Mouse (Mus musculus) lung, postnatal 0 days (tissue): ENCODE data around the gene Cdc42bpa.

Source experiments
- CTCF ChIP-seq: IDR thresholded peaks from 2 replicates; pipeline ENCODE4 v1.5.1; 2016; ENCODE audit warnings: antibody characterized with exemption, mild to moderate bottlenecking
- EP300 ChIP-seq: IDR thresholded peaks from 2 replicates; pipeline ENCODE4 v1.6.1; 2016; ENCODE audit warnings: antibody characterized with exemption, mild to moderate bottlenecking, control low read depth

DNA sequence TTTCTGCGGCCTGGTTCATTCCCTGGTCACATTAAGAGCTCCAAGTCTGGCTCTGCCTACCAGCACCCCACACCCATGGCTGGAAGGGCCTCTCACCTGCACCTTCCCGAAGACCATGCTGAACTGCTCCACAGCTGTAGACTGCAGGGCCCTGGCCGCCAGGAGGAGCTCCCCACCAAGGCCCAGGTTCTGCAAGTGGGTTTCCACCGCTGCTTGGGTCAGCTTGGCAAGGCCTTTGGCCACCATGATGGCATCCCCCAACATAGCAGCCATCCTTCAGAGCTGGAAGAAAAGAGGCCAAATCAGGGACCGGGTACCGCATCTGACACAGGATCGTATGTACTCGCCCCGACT, 221.7 kb downstream of the Cdc42bpa start:
- TF ChIP-seq CTCF = 0 out of 2 replicates have a peak, but pooled peaks have one; percentile 30
- no peak for TF ChIP-seq EP300
